Mouse (Mus musculus) left cerebral cortex, adult 9 months (tissue): Measurements from ENCODE around the gene Srsf1.
"Not testable (repeated sequence)": the region's sequence is repeated elsewhere in the genome, so short reads cannot be mapped to it uniquely, and the experiment has no call there.

Source experiments
- DNase-seq, 2 experiments: peaks; one replicate each; pipeline ENCODE4 v3.0.0; 2022; ENCODE audit warnings: low spot score in 2 of 2

The Srsf1 gene

DNA sequence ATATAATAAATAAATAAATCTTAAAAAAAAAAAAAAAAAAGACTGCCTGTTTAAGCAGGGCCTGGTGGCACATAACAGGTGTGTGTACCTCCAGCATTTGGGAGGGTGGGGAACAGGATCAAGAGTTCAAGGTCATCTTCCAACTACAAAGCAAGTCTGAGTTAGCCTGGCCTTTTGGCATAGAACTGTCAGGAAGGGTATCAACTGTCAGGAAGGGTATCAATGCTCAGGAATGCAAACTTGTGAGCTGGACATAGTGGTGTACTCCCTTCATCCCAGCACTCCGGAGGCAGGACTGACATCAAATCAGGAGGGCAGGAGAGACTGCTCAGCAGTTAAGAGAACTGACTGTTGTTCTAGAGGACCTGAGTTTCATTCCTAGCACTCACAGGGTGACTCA is 8.1 kb upstream of the Srsf1 start:
- no peak for DNase-seq

DNA sequence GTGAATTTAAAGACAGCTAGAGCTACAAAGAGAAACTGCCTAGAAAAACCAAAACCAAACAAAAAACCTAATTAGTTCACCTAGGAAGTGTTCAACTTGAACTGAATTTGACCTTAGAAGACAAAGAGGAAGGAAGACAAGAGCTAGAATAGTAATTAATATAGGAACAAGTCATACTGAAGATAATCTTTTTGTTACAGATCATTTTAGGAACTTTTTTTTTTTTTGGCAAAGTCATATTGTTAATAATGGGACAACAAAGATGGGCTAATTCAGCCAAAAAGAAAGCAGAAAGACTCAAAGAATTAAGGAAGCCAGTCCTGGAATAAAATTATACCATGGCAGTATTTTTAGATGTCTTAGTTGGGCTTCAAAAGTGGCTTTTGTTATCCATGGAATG is 2.9 kb upstream of the Srsf1 start:
- DNase-seq: no peak

DNA sequence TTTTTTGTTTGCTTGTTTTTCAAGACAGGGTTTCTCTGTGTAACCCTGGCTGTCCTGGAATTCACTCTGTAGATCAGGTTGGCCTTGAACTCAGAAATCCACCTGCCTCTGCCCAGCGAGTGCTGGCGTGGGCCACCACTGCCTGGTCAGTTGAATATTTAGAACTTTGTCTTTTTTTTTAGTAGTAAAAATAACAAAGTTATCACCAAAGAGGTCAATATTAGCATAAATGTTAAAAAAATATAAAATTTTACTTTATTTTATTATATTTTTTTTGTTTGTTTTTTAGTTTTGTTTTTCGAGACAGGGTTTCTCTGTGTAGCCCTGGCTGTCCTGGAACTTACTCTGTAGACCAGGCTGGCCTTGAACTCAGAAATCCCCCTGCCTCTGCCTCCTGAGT is 2.0 kb upstream of the Srsf1 start:
- DNase-seq: not testable (repeated sequence)

DNA sequence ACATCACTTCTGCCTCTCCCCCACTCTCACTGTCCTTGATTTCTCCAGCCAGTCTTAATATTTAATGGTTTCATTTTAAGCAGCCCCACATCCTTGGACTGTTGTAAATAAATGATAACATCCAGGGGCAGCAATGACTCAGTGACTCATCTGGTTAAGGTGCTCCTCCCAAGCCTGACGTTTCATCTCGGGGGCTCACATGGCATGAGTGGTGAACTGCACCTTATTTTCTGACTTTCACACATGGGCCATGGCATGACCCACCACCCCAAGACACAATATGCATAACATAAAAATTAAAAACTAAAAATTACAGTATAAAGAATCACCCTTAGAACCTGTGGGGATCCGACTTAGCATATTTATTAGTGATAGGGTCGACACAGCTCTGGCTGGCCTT is 1.3 kb upstream of the Srsf1 start:
- DNase-seq: no peak

DNA sequence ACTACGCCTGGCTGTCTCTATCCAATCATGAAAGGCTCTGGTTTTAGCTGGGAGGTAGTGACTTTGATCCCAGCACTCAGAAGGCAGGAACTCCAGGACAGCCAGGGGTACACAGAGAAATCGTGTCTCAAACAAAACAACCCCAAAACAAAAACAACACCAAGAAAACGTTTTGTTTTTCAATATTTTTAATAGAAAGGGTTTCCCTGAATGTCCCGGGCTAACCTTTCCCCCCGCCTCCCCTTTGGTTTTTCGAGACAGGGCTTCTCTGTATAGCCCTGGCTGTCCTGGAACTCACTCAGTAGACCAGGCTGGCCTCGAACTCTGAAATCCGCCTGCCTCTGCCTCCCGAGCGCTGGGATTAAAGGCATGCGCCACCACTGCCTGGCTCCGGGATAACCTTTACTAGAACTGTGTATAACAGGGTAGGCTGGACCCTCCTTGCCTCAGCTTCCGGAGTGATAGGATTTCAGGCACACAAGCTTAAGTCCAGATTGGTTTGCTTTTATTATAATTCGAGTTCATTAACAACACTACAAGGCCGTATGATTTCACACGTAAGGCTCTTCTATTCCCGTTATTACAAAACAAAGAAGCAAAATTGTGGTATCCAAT is 743 bp upstream of the Srsf1 start:
- no peak for DNase-seq

DNA sequence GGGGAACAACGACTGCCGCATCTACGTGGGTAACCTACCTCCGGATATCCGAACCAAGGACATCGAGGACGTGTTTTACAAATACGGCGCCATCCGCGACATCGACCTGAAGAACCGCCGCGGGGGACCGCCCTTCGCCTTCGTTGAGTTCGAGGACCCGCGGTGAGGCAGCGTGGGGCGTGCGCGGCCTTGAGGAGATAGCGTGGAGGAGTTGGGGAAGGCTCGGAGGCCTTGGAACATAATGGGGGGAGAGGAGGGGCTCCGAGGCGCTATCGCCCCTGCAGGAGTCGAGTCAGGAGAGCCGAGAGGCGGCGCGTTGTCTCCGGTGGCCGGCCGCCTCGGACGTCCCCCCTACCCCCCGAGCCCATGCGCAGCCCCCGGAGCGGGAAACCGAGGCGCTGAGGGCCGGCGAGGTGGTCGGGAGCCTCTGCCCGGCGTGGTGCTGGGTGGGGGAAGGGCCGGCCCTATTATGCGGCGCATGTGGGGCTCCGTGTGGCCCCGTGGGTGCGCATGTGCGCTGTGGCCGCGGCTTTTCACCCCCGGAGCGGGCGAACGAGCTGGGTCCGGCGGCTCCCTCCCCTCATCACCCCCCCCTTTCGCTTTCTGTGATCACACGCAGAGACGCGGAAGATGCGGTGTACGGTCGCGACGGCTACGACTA is 828 bp downstream of the Srsf1 start:
- peak in 1 of 2 experiments; percentile 55 for DNase-seq

DNA sequence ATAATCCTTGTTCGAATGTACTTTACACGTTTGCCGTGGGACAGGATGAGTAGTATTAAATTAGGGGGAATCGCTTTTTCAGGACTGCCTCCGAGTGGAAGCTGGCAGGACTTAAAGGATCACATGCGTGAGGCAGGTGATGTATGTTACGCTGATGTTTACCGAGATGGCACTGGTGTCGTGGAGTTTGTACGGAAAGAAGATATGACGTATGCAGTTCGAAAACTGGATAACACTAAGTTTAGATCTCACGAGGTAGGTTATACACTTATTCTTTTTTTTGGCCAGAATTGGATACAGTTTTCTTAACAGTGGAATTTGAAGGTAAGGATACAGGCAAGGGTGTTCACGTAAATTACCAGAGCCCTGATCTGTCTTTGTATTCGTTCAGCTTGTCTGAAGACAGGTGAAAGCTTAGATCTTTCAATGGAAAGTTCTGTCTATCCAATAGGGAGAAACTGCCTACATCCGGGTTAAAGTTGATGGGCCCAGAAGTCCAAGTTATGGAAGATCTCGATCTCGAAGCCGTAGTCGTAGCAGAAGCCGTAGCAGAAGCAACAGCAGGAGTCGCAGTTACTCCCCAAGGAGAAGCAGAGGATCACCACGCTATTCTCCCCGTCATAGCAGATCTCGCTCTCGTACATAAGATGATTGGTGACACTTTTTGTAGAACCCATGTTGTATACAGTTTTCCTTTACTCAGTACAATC is 1.9 kb downstream of the Srsf1 start:
- no peak for DNase-seq

DNA sequence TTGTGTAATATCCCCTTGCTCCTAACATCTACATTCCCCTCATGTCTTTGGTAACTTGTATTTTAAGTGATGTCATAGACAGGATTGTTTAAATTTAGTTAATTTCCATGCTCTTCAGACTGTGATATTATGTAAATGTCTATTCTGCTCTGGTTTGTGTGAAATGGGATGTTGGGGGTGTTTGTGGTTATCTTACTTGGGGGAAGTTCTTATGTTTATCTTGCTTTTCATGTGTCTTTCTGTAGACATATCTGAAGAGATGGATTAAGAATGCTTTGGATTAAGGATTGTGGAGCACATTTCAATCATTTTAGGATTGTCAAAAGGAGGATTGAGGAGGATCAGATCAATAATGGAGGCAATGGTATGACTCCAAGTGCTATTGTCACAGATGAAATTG is 2.6 kb downstream of the Srsf1 start:
- no peak for DNase-seq

DNA sequence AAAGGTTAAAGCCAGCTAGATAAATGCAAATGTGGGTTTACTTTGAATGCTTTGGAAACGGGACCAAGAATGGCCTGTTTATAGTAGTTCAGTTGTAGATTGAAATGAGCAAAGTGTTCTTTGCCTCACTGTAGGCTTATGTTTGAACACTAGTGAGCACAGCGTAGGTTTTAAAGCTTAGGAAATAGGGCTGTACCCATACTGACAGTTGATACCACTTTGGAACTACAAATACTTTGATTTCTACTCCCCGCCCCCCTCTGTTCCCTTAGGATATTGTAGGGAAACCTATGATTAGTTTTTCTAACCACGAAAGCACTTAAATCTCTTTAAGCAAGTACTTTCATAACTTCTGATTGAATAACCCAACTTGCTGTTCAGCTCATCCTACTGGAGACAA is 5.5 kb downstream of the Srsf1 start:
- DNase-seq: no peak

DNA sequence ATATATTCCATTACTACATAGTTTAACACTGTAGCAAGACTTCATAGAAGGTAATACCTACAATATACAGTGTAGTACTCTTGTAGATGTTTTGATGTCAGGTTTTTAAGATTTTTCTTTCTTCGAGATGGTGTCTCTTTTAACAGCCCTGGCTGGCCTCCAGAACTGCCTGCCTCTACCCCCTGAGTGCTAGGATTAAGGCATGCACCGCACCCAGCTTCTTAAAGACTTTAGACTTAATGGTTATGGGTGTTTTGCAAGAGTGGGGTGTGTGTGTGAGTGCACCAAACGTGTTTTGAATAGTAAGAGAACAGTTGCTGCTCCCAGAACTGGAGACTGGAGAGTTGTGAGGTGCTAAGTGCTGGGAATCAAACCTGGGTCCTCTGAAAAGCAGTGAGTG is 6.6 kb downstream of the Srsf1 start:
- no peak for DNase-seq

DNA sequence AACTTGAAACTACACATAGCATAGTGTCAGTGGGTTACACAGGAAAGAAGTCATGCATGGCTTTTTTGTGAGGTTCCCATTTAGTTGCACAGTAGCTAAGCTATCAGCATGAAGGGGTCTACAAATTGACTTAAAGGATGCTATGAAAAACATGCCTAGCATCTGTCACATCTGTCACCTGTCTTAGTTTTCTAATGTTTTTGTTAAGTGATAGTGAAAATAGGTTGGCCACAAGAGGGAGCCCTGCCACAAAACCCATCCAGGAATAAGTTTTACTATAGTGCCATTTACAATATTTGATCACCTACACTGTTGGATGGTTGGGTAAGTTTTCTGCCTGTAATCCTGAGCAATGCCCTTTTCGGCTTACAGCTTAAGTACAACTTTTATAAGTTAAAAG is 7.4 kb downstream of the Srsf1 start:
- DNase-seq: peak in 1 of 2 experiments; percentile 56

DNA sequence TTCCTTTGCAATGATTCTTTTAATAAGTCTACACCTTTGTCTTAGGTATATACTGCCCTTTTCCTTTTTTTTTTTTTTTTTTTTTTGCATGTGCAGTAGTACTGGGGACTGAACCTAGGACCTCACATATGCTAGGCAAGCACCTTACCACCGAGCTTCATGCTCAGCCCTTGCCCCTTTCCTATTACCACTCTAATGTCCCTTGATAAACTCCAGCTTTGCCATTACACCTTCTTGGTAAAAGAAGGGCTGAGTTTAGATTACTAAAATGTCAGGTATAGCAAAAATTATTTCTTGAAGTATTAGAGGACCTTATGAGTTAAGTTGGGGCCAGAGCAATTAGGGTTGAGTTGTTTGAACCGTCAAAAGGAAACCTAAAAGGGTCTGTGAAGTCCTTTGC is 8.6 kb downstream of the Srsf1 start:
- DNase-seq: no peak

DNA sequence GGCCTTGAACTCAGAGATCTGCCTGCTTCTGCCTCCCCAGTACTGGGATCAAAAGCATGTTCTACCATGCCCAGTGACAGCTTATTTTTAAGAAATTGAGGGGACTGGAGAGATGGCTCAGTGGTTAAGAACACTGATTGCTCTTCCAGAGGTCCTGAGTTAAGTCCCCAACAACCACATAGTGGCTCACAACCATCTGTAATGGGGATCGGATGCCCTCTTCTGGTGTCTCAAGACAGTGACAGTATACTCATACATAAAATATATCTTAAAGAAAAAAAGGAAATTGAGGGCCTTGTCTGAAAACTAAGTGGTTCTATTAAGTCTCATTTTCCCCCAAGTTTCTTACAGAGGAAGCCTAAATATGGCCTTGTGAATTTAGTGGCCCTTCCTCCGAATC is 10.6 kb downstream of the Srsf1 start:
- no peak for DNase-seq

DNA sequence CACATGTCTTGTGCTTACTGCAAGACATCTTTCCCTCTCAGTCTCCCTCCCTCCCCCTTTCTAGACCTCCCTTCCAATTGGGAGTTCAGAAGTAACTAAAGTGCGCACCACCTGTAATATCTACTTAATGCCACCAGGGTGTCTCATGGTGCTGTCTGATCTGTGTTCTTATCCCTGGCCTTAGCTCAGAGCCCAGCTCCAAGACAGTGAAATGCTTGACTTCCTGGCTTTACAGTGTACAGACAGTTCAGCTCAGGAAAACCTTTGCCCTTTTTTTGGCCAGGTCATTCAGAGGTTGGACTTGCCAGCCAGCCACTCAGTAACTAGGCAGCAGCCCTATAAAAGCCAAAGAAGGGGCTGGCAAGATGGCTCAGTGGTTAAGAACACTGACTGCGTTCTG is 12.0 kb downstream of the Srsf1 start:
- DNase-seq: peak in 1 of 2 experiments; percentile 47

DNA sequence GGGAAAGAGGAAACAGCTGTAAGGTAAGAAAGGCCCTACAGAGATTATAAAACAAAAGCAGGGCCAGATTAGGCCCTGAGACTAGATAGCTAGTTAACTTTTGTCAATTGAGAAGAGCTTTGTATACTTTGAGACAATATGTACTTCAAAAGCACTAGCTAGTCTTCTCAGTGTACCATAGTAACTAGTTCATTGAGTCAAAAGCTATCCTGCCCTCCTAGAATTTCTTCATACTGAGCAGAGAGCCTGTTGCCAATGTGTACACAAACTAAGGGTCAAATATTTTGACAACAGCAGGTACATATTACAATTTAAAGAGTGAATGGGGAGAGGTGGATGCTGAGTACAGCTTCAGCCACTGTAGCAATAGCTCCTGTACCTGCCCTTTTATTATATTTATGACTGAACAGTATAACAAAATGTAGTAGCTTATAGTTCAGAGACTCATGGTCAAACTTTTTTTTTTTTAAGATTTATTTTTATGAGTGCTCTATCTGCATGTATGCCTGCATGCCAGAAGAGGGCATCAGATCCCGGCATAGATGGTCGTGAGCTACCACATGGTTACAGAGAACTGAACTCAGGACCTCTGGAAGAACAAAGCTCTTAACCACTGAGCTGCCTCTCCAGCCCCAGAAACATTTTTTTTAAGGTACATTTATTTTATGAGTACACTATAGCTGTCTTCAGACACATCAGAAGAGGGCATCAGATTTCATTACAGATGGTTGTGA is 14.9 kb downstream of the Srsf1 start:
- DNase-seq: no peak

DNA sequence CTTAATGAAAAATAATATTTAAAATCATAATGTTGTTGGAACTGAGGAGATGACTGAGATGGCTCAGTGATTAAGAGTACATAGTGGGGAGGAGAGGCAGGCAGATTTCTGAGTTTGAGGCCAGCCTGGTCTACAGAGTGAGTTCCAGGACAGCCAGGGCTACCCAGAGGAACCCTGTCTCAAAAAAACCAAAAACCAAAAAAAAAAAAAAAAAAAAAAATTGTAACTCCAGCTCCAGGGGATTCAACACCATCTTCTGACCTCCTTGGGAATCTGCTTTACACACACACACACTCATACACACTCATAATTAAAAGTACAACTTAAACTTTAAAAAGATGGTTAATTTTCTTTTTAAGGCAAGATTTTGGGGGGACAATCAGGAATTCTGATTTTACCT is 18.6 kb downstream of the Srsf1 start:
- no peak for DNase-seq

DNA sequence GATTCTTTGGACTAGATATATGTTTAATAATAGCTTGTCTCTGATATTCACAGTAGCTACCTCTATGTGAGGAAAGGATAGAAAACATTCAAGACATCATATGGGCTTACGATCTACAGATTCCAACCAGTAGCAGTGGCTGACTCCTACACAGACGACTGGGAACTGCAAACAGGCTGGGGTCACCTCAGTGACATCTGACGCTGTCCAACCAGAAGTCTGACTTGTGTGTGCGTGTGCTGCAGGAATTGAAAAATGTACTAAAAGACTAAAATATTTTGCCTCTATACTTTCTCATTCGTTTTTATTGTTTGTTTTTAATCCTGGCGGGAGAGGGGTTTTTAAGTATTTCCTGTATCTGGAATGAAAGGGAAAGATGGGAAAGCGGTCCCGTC is 20.0 kb downstream of the Srsf1 start:
- DNase-seq: no peak

DNA sequence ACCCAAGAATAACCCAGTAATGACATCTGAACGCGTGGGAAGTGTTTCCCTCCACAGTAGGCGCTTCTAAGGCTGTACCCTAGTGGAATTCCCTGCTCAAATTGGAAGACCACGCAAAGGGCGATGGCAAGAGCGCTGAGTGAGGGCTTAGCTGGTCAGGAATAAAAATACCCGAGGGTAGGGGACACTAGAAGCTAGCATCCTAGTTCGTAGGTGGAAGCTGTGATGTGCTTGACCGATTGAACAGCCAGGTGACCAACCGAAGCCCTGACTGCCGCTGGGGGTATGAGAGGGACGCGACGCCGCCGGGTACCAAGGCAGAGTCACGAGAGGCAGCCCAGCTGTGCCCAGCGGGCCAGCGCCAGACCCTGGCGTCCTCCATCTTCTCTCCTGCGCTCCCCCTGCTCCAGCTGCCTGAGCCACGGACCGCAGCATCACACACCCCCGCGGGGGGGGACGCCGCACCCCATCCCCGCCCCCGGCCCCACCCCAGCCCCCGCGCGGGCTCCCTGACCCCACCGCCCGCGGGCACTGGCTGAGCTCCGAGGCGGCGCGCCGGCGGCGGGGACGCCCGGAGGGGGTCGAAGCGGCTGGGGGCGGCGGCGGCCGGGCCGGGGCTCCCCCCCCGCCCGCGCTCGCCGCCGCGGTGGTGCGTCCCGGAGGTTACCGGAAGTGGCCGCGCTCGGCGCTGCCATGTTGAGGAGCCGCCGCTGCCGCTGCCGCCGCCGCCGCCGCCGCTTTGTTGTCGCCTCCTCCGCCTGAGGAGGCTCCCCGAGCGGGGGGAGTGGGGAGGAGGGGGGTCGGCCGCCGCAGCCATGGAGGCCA is 20.6 kb downstream of the Srsf1 start, which contains the start of gene Vezf1:
Gene Vezf1, plus strand, starts transcription at position 694 of the 825 bp plus-strand sequence.
- DNase-seq: peak in 1 of 2 experiments; percentile 60

DNA sequence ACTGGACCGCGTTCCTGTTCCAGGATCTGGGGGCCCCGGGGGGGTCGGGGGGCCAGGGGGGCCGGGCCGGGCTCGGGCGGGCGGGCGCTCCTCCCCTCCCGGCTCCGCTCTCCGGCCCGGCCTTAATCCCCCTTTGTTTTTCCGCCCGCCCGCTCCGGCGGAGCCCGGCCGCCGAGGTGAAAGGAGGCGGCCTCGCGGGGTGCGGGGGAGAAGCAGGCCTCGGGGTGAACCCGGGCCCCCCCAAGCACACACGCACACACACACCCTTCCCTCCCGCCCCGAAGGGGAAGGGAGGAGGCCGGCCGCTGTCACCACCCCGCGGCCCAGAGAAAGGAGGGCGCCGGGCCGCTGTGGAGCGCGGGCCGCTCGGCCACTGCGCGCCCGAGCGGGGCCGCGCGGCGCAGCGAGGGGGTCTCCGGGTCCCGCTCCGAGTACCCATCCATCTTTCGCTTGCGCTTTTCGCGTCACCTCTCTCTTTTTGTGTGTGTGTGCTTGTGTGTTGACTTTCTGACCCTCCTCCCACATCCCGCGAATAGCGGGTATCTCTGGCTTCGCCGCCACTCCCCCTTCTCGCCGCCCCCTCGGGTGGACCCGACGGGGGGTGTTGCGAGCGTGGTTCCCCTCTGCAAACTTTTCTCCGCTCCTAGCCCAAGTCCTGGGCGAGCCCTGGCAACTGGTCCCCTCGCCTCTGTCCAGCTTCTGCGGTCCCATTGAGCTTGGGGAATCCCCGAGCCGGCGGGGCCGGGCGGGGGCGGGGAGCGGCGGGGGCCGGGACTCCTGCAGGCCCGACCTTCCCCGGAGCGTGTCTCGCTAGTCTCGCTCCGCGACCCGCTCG is 21.5 kb downstream of the Srsf1 start:
- DNase-seq: no peak

DNA sequence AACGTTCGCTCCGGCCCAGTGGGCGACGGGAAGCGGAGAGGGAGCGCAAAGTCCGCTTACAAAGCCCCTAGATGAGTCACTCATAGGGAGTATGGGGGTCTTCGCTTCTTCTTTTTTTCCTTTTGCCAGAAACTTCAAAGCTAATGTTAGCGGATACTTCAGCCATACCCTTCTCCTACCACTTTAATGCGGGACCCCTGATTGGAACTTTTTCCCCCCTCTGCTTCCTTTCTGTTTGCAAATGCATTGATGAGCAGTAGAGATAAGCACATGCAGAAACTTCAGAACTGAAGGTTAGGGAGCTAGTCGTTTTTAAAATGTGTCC is 22.0 kb downstream of the Srsf1 start:
- no peak for DNase-seq

DNA sequence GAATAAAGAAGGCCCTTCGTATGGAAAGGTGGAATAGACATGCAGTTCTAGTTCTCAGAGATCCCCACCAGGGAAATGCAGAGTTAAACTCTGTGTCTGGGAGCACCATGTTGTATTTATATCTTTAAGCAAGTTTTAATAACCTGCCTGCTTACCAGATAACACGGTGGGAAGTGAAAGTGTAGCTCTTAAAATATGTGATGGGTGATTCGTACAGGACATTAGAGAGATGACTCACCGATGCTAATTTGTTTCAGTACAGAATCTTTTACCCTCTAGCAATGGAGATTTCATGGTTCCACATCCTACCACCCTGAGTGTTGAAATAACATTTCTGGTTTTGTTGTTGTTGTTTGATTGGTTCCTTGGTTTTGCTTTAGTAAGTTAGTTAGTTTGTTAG is 23.2 kb downstream of the Srsf1 start:
- DNase-seq: no peak
